Mouse (Mus musculus) embryonic facial prominence, embryonic 10.5 days (tissue): ENCODE results near the gene Ahsg. TPM values are rescaled to one million over a fixed set of nuclear protein-coding genes. Genes with fewer than 3 reads are reported as not detected.

Experiments
- DNase-seq: peaks from one replicate; pipeline ENCODE4 v3.0.0-alpha.2; 2017; ENCODE audit warnings: low spot score
- H3K27ac ChIP-seq: fragments of 300-500 bp; sonication (generic); replicated peaks from 2 replicates; pipeline ENCODE4 v1.5.1; 2016; ENCODE audit warnings: mild to moderate bottlenecking
- H3K27me3 ChIP-seq: fragments of 300-500 bp; sonication (generic); replicated peaks from 2 replicates; pipeline ENCODE4 v1.6.1; 2016; ENCODE audit warnings: low read depth, mild to moderate bottlenecking; ENCODE audit not compliant: poor library complexity, severe bottlenecking
- H3K36me3 ChIP-seq: fragments of 300-500 bp; sonication (generic); replicated peaks from 2 replicates; pipeline ENCODE4 v1.6.1; 2016; ENCODE audit warnings: mild to moderate bottlenecking, moderate library complexity
- H3K4me1 ChIP-seq: fragments of 300-500 bp; sonication (generic); 2 replicates; pipeline ENCODE4 v1.6.1; 2016
- H3K4me3 ChIP-seq: fragments of 300-500 bp; sonication (generic); 2 replicates; pipeline ENCODE4 v1.5.1; 2016; ENCODE audit warnings: mild to moderate bottlenecking, moderate library complexity
- H3K9me3 ChIP-seq: fragments of 300-500 bp; sonication (generic); 2 replicates; pipeline ENCODE4 v1.6.1; 2016; ENCODE audit warnings: mild to moderate bottlenecking
- WGBS: fragments of 180-500 bp; shearing (Covaris S2); methylation state at CpG from one replicate; pipeline ENCODE4 v1.1.7; 2016; 5-methylcytosine and 5-hydroxymethylcytosine counted together
- polyA plus RNA-seq: library from polyadenylated mRNA; unstranded; fragments of >200 nt; fragmentation: Nextera tagmentation; extraction: Ambion mirVana; gene quantifications from 2 replicates; pipeline ENCODE4 v1.2.1, GENCODE M21; 2016

Gene Ahsg
- polyA plus RNA-seq = not detected in 2 replicates

DNA sequence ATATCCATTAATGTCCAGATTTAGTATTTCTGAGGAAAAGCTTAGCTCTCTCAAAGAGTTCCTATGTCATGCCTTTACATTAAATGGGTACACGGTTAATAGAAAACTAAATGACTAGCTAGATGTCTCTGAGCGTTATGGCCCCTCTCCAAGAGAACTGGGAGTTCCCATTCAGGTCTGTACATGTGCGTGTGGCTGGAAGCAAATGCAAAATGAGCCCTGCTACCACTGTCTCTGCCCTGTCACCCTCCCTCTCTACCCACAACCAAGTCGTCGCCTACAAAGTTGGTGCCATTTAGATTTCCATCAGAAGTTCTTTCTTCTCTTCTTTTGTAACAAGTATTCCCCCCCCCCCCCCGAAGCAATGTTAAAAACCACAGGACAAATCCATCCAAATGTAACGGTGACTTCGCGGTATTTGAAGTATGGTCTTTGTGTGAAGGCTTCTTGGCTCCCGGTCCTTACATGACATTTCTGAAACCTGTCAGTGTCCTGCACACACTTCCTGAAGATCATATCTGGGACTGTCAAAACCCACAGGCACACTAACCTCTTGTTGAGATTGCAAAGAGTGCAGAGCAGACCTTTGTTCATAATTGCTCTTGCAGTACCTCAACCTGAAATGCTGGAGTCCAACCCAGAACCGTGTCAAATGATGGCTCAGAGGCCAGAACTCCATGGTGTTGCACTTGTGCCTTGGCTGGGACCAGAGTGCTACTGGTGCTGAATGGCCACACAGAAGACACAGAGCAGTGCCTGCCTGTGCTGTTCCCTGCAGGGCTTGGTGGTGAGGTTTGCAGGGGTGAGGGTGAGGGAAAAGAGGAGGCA, at the start of gene Ahsg:
Ahsg (plus strand) TSS at position 595 of the 828 bp plus-strand sequence.
- no peak within 1 kb of the TSS for H3K27ac ChIP-seq

DNA sequence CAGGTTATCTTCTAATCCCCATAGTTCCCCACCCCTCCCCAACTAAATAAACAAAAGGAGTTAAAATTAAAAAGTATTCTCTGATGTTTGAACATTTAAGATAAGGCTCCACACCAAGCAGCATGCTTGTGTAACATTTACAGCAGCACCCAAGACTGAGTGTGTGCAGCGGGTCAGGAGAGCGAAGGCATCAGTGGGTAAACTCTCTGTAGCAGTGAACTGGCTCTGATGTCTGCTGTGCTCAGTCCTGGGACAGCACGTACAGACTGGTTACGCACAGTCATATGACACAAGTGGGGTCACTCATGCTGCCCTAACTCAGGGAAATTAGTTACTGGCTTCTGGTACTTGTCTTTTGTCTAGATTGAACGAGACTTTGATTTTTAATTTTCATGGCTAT, 48.2 kb upstream of the Ahsg start:
- WGBS = 91% methylated on average over 5 of the region's 5 CpGs
- no peaks in the 10 kb centered on the region for H3K9me3 ChIP-seq
- H3K27me3 ChIP-seq = no peaks in the 10 kb centered on the region
- peaks cover 36% of the 10 kb centered on the region for H3K36me3 ChIP-seq
- H3K4me1 ChIP-seq = peaks cover 13% of the 10 kb centered on the region
- DNase-seq = no peak
- no peak overlapping the region for H3K4me3 ChIP-seq
- H3K27ac ChIP-seq = no peak overlapping the region

More for the DNA sequence above, at the start of gene Ahsg:
- no peak for DNase-seq
- H3K4me3 ChIP-seq = no peak within 1 kb of the TSS
- H3K4me1 ChIP-seq = peaks cover 4% of the 10 kb centered on the region; the same call in 1 of the 2 replicates
- 90% methylated on average over 11 of the region's 11 CpGs for WGBS
- H3K36me3 ChIP-seq = no peaks in the 10 kb centered on the region
- no peaks in the 10 kb centered on the region for H3K27me3 ChIP-seq
- H3K9me3 ChIP-seq = no peaks in the 10 kb centered on the region

DNA sequence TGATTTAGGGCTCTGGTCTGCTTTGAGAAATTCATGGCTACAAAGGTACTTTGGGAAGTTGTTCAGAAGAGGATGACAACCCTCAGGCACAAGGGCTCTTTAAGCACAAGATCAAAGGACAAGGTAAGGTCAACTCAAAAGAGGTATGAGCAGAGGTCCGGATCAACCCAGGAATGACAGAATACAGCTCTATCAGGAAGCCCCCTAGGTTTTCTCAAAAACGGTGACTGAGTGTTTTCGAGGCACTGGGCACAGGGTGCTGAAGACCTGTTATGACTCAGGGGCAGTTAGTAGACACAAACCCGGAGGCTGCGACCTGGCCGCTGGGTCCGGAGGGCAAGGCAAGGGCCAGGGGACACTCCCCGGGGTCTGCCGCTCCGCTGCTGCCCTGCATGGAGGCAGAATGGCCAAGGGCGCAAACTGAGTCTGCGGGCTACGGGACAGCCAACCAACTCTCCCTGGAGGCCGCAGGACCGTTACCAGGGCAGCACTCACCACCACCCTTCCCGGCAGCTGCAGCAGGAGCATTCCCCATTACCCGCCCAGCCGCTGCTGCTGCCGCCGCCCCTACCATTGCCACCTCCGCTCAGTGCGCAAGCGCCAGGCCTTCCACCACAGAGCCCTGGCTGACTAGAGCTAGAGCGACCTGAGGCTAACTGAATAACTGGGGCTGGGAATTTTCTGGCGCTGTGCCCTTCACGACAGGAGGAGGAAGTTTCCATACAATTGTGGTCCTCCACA, 46.8 kb upstream of the Ahsg start:
- DNase-seq = peak; percentile 85
- H3K36me3 ChIP-seq = peaks cover 27% of the 10 kb centered on the region
- peak overlapping the region; percentile 82 for H3K27ac ChIP-seq
- peaks cover 13% of the 10 kb centered on the region for H3K4me1 ChIP-seq
- WGBS = 8% methylated on average over 26 of the region's 26 CpGs
- H3K27me3 ChIP-seq = no peaks in the 10 kb centered on the region
- H3K9me3 ChIP-seq = no peaks in the 10 kb centered on the region
- H3K4me3 ChIP-seq = peak overlapping the region; percentile 70

DNA sequence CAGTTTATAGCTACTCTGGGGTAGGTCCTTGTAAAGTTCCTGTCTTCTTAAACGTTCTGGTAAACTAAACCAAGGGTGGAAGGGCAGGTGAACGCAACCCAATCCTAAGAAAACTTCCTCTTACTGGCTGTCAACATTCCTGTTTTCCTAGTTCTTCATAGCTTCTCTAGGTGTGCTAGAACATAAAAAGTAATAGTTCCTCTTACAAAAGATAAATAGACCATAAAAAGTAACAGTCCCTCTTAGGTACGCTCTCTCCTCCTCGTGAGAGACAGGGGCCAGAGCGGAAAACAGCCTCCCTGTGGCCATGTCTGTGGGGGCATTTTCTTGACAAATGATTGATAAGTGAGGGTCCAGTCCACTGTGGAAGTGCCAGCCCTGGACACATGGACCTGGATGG, 46.2 kb upstream of the Ahsg start:
- no peaks in the 10 kb centered on the region for H3K9me3 ChIP-seq
- peaks cover 13% of the 10 kb centered on the region for H3K4me1 ChIP-seq
- H3K27me3 ChIP-seq = no peaks in the 10 kb centered on the region
- 75% methylated on average over 5 of the region's 5 CpGs for WGBS
- H3K36me3 ChIP-seq = peaks cover 21% of the 10 kb centered on the region
- DNase-seq = no peak
- peak overlapping the region; percentile 82 for H3K27ac ChIP-seq
- peak overlapping the region; percentile 70 for H3K4me3 ChIP-seq

DNA sequence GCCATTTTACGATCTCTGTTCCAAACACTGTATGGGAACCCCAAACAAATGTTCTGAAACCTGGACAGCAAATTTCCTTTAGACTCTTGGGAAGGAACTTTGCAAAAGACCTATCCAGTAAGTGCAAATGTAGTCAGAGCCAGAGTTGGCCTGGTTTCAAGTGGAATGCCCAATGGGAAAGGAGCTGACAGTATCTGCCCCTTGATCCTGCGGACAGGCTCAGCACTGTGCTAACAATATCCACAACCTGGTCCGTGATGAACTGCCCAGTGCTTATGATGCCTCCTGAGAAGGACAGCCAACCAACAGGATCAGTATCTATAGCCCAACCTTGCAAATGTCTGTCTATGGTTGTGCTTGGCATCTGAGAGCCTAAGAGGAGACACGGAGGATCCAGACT, 45.6 kb upstream of the Ahsg start:
- no peak for DNase-seq
- Histone ChIP-seq H3K4me1 (peaks cover 13% of the 10 kb centered on the region), H3K36me3 (peaks cover 20% of the 10 kb centered on the region), H3K4me3 (no peak overlapping the region), H3K9me3 (no peaks in the 10 kb centered on the region), H3K27me3 (no peaks in the 10 kb centered on the region), H3K27ac (no peak overlapping the region)
- 87% methylated on average over 4 of the region's 4 CpGs for WGBS

DNA sequence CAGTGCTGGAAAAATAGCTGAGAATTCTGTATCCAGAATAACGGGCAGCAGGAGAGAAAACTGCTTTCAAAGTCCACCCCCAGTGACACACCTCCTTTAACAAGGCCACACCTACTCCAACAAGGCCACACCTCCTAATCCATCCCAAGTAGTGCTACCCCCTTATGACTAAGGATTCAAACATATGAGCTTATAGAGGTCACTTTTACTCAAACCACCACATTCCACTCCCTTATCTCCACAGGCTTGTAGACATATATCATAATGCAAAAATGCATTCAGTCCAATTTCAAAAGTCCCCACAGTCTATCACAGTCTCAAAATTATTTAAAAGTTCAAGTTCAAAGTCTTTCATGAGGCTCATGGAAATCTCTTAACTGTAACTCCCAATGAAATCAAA, 43.4 kb upstream of the Ahsg start:
- Histone ChIP-seq H3K36me3 (0 out of 2 replicates have a peak, but pooled peaks cover 6% of the 10 kb centered on the region), H3K4me3 (no peak overlapping the region), H3K27me3 (no peaks in the 10 kb centered on the region), H3K4me1 (peaks cover 13% of the 10 kb centered on the region), H3K27ac (no peak overlapping the region), H3K9me3 (no peaks in the 10 kb centered on the region)
- 91% methylated on average over 1 of the region's 1 CpGs for WGBS
- DNase-seq = no peak

DNA sequence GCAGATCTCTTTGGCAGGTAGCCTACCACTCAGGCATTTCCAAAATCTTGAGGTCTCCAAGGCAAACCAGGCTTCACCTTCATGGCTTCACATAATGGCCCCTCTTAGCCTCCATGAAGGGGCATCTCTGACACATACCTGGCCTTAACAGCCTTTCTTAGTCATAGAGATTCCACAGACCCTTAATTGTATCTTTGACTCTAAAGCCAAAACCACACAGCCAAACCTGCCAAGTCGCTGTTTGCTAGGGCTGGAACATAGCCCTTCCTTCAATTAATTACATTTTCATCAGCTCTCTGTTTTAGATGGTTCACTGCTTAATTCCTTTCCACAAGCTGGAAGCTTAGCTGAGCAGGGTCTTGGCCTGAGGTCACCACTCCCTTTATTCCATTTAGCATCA, 42.7 kb upstream of the Ahsg start:
- H3K4me3 ChIP-seq = no peak overlapping the region
- H3K4me1 ChIP-seq = peaks cover 13% of the 10 kb centered on the region
- peaks cover 9% of the 10 kb centered on the region for H3K36me3 ChIP-seq
- no peak overlapping the region for H3K27ac ChIP-seq
- DNase-seq = no peak
- no peaks in the 10 kb centered on the region for H3K27me3 ChIP-seq
- WGBS = 91% methylated on average over 1 of the region's 1 CpGs
- H3K9me3 ChIP-seq = no peaks in the 10 kb centered on the region

DNA sequence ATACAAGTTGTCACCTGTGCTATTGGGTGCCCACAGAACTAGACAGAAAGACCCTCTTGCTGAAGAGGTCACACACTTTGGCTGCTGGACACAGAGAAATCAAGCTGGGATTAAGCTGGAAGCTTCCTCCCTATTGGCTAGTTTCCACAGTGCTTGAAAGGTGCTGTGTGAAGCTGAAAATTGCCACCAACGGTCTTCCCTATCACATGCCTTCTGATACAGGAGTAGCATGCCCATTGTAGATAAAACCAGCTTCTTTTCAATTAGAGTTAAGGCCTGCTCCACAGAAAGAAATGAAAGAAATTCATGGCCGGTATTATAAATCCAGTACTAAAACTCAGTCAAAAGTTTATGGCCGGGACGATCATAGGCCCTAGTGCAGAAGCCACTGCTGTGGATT, 38.4 kb upstream of the Ahsg start:
- Histone ChIP-seq H3K36me3 (peaks cover 19% of the 10 kb centered on the region), H3K27ac (no peak overlapping the region), H3K27me3 (no peaks in the 10 kb centered on the region), H3K4me1 (peaks cover 10% of the 10 kb centered on the region), H3K9me3 (no peaks in the 10 kb centered on the region), H3K4me3 (no peak overlapping the region)
- DNase-seq = no peak
- whole genome bisulfite sequencing = 94% methylated on average over 4 of the region's 4 CpGs

DNA sequence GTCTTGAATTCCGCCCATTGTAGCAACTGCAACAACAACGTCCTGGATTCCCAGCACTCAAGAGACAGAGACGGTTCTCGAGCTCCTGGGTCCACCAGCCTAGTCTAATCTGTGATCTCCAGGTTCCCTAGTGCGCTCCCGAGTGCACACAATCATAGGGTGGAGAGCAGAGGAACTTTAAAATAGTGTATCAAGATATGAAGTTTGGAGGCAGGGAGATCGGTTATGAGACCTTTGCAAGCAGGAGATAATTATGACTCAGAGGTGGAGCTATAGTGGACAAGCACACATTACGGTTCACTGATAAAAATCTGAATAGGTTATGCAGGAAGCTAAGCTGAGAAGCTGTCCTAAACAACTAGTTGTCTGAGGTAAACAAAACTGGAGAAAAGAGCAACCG, 34.3 kb upstream of the Ahsg start:
- Histone ChIP-seq H3K27me3 (no peaks in the 10 kb centered on the region), H3K36me3 (peaks cover 20% of the 10 kb centered on the region), H3K4me1 (peaks cover 18% of the 10 kb centered on the region), H3K27ac (peak overlapping the region; percentile 77), H3K9me3 (no peaks in the 10 kb centered on the region), H3K4me3 (peak overlapping the region; percentile 73)
- DNase-seq = no peak
- WGBS = 18% methylated on average over 9 of the region's 9 CpGs

DNA sequence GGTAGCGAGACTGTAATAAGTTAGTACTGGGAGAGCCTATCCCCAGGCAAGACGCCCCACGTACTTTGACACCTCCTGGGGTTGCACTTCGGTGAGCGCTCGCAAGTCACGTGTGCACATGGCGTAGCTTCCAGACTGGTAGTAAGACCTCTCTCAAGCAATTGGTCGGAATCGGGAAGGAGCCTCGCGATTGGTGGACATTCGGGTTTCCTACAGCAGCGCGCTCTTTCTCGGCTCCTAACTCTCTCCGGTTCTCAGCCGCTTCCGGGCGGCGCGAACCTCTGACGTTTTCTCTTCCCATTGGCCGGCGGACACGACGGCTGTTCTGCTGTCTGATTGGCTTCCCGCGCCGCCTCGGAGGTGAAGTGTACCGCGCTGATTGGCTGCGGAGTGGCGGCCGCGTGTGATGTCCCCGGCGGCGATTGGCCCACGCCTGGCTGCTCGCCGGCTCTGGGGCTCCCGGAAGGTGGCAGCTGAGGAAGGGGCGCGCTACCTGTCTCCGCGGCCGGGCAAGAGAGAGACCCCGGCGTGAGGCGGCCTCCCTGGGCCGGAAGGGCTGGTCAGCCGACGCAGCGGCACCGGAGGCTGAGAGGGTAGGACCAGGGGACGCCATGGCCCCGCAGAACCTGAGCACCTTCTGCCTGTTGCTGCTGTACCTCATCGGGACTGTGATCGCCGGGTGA, 33.5 kb upstream of the Ahsg start, which contains the start of the genes Tbccd1 and Dnajb11:
Tbccd1 (minus strand) TSS at position 239 of the 683 bp plus-strand sequence.
Dnajb11 (plus strand) TSS at position 415 of the 683 bp plus-strand sequence.
- Histone ChIP-seq H3K9me3 (no peaks in the 10 kb centered on the region), H3K4me1 (peaks cover 18% of the 10 kb centered on the region), H3K27me3 (no peaks in the 10 kb centered on the region), H3K36me3 (peaks cover 27% of the 10 kb centered on the region), H3K27ac (peak within 1 kb of the TSS; percentile 85), H3K4me3 (peak within 1 kb of the TSS; percentile 73)
- WGBS = under 1% methylated on average over 62 of the region's 62 CpGs
- peak; percentile 99 for DNase-seq

DNA sequence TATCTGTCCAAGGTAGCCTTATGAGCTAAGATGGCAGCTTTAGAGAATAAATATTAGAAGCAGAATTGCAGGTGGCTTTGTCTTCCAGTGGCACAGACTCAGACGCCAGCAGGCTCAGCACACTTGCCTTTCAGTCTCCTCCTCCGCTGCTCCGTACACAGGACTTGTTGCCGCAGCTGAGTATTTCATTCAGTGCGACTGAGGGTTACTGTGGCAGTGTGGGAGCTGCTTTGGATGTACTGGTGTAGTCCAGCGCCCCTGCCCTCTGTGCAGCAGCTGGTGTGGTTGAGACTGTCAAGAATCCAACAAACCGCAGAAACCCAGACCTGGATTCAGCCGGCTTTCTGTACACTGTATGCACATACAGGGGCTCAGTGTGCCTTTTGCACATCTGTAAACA, 18.7 kb upstream of the Ahsg start:
- DNase-seq = no peak
- Histone ChIP-seq H3K27ac (no peak overlapping the region), H3K4me3 (no peak overlapping the region), H3K36me3 (peaks cover 66% of the 10 kb centered on the region), H3K27me3 (no peaks in the 10 kb centered on the region), H3K9me3 (no peaks in the 10 kb centered on the region), H3K4me1 (0 out of 2 replicates have a peak, but pooled peaks cover 2% of the 10 kb centered on the region)
- WGBS = 95% methylated on average over 8 of the region's 8 CpGs

DNA sequence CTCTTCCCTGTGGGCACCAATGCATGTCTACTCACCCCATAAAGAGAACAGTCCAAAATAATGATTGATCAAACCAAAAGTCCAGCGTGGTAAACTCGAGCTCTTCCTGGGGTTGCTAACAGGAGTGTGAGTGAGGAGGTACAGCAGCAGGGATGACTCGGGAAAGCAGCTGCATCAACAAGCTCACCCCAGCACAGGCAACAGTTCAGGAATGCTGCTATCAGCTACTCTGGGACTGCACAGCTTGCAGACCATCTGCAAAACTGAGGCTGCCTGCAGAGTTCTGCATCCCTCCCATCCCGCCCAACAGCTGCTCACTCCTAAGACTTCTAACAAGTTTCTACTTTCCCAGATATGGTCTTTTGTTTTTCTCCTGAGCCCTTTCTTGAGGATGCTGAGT, 17.7 kb upstream of the Ahsg start:
- Histone ChIP-seq H3K4me3 (no peak overlapping the region), H3K27ac (no peak overlapping the region), H3K9me3 (no peaks in the 10 kb centered on the region), H3K36me3 (peaks cover 56% of the 10 kb centered on the region), H3K27me3 (no peaks in the 10 kb centered on the region), H3K4me1 (0 out of 2 replicates have a peak, but pooled peaks cover 2% of the 10 kb centered on the region)
- DNase-seq = no peak
- WGBS = 80% methylated on average over 4 of the region's 4 CpGs
